Mouse (Mus musculus): Measurements from ENCODE around the gene Plbd2. TPM values are rescaled to one million over a fixed set of nuclear protein-coding genes. Genes with fewer than 3 reads are reported as not detected.

The Plbd2 gene
- polyA plus RNA-seq, 1 experiment from 2014 or later: 63.6 TPM

DNA sequence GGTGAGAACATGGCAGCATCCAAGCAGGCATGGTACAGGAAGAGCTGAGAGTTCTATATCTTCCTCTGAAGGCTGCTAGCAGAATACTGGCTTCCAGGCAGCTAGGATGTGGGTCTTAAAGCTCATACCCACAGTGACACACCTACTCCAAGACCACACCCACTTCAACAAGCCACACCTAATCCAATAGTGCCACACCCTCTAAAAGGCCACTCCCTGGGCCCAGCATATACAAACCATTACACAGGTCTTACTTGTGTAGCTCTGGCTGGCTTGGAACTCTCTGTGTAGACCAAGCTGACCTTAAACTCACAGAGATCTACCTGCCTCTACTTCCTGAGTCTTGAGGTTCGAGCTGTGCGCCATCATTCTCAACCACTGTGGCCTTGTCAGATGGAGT is 21.3 kb upstream of the Plbd2 start:
- no peak overlapping the region for H3K4me2 ChIP-seq (replicated peaks; ENCODE audit: low read depth)
- TF ChIP-seq CTCF (IDR thresholded peaks at IDR 0.05; ENCODE audit: low read depth): no peak
- 98% methylated on average over 2 of the region's 2 CpGs for WGBS
- no peaks in the 10 kb centered on the region for H3K4me1 ChIP-seq (replicated peaks; ENCODE audit: control insufficient read depth, insufficient read depth, low read length)
- no peak overlapping the region for H3K4me3 ChIP-seq (ENCODE audit: low read depth, low read length)
- no peaks in the 10 kb centered on the region for H3K9me3 ChIP-seq (ENCODE audit: control insufficient read depth)
- H3K9ac ChIP-seq (ENCODE audit: low read depth, low read length): no peak overlapping the region
- H3K27me3 ChIP-seq (replicated peaks; ENCODE audit: control insufficient read depth, insufficient read depth, low read length): no peaks in the 10 kb centered on the region
- ATAC-seq: no peak
- peaks cover 23% of the 10 kb centered on the region; the same call in 1 of the 2 replicates for H3K36me3 ChIP-seq (ENCODE audit: control insufficient read depth, insufficient read depth)
- H3K27ac ChIP-seq (ENCODE audit: low read depth, low read length): no peak overlapping the region

DNA sequence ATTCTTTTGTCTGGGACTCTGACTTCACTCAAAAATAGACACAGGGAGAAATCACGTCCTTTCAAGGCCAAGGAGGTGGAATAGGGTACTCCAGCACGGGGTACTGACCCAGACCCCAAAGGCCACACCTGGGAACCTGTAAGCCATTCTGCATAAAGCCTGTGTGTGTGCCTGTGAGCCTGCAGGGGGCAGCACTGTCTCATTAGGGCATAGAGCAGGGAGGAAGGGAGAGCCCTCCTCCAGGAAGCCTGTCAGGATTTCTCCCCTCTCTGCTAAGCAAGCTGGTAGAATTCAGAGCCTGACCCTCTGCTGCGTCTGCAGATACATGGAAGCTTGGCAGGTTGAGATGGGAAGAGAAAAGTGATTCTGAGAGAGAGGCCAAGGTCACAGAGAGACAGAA is 19.2 kb upstream of the Plbd2 start:
- no peak for ATAC-seq
- TF ChIP-seq CTCF (IDR thresholded peaks at IDR 0.05; ENCODE audit: low read depth): peak; percentile 77
- H3K36me3 ChIP-seq (ENCODE audit: control insufficient read depth, insufficient read depth): peaks cover 25% of the 10 kb centered on the region; the same call in 1 of the 2 replicates
- H3K27me3 ChIP-seq (replicated peaks; ENCODE audit: control insufficient read depth, insufficient read depth, low read length): no peaks in the 10 kb centered on the region
- no peak overlapping the region for H3K27ac ChIP-seq (ENCODE audit: low read depth, low read length)
- 77% methylated on average over 3 of the region's 3 CpGs for WGBS
- H3K4me1 ChIP-seq (replicated peaks; ENCODE audit: control insufficient read depth, insufficient read depth, low read length): no peaks in the 10 kb centered on the region
- H3K4me3 ChIP-seq (ENCODE audit: low read depth, low read length): no peak overlapping the region
- no peaks in the 10 kb centered on the region for H3K9me3 ChIP-seq (ENCODE audit: control insufficient read depth)
- no peak overlapping the region for H3K9ac ChIP-seq (ENCODE audit: low read depth, low read length)
- no peak overlapping the region for H3K4me2 ChIP-seq (replicated peaks; ENCODE audit: low read depth)

DNA sequence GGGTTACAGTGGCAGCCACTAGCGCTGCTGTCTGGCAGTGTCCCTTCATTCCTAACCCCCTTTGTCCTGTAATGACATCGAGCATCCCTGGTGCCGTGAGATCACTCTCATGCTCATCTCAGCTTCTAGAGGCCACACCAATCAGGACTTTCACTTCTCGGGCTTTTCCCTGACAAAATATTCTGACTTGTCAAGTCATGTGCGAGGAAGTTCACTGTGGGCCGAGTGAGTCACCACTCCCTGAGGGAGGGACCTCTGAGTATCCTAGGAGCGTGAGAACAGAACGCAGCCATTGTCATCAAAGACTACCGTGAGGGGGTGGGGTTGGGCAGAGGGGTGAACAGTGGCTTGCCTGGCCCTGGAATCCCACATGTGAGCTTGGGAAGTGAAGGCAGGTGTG is 14.1 kb upstream of the Plbd2 start:
- H3K4me3 ChIP-seq (ENCODE audit: low read depth, low read length): no peak overlapping the region
- no peak overlapping the region for H3K27ac ChIP-seq (ENCODE audit: low read depth, low read length)
- H3K4me1 ChIP-seq (replicated peaks; ENCODE audit: control insufficient read depth, insufficient read depth, low read length): 0 out of 2 replicates have a peak, but pooled peaks cover 11% of the 10 kb centered on the region
- H3K9ac ChIP-seq (ENCODE audit: low read depth, low read length): no peak overlapping the region
- no peaks in the 10 kb centered on the region for H3K9me3 ChIP-seq (ENCODE audit: control insufficient read depth)
- no peaks in the 10 kb centered on the region for H3K27me3 ChIP-seq (replicated peaks; ENCODE audit: control insufficient read depth, insufficient read depth, low read length)
- WGBS: 41% methylated on average over 9 of the region's 9 CpGs
- no peak for ATAC-seq
- no peak for TF ChIP-seq CTCF (IDR thresholded peaks at IDR 0.05; ENCODE audit: low read depth)
- no peak overlapping the region for H3K4me2 ChIP-seq (replicated peaks; ENCODE audit: low read depth)
- H3K36me3 ChIP-seq (ENCODE audit: control insufficient read depth, insufficient read depth): peaks cover 23% of the 10 kb centered on the region; the same call in 1 of the 2 replicates

DNA sequence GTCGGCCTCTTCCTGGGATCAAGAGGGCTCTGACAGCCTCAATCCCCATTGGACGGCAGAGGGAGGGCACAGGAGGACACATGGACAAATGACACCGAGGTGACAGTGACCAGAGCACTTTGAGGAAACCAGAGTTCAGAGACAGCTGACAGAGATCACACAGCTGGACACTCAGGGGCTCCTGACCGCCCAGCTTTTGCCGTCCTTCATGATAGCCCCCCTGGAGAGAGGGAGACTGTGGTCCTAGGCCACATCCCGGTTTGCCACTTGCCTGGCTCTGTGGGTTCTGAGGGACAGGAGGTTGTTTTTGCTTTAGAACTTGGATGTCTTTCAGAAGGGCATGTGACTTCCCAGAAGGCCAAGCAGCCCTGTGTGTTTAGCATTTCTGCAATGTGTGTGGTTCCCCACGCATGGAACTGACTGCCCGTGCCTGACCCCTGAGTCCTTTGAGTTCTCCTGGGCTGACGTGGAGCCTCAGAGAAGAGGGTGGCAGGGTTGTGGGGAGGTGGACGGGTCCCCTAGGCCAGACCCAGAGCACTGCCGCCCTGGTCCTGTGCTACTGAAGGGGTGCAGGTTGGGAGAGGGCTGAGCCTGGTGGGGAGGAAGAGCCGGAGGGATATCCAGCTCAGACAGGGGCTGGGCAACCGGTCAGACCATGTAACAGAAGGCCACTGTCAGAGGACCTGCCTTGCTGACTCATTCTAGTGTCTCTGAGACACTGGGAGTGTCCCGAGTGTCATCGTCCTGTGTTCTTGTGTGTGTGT is 13.0 kb upstream of the Plbd2 start:
- no peak for ATAC-seq
- Histone ChIP-seq H3K9me3 (ENCODE audit: control insufficient read depth) (no peaks in the 10 kb centered on the region), H3K27ac (ENCODE audit: low read depth, low read length) (no peak overlapping the region; the same call in 1 of the 2 replicates), H3K27me3 (replicated peaks; ENCODE audit: control insufficient read depth, insufficient read depth, low read length) (no peaks in the 10 kb centered on the region), H3K9ac (ENCODE audit: low read depth, low read length) (no peak overlapping the region), H3K4me3 (ENCODE audit: low read depth, low read length) (no peak overlapping the region), H3K4me2 (replicated peaks; ENCODE audit: low read depth) (no peak overlapping the region; the same call in 1 of the 2 replicates), H3K36me3 (ENCODE audit: control insufficient read depth, insufficient read depth) (peaks cover 11% of the 10 kb centered on the region; the same call in 1 of the 2 replicates), H3K4me1 (replicated peaks; ENCODE audit: control insufficient read depth, insufficient read depth, low read length) (0 out of 2 replicates have a peak, but pooled peaks cover 11% of the 10 kb centered on the region)
- no peak for TF ChIP-seq CTCF (IDR thresholded peaks at IDR 0.05; ENCODE audit: low read depth)
- WGBS: 57% methylated on average over 15 of the region's 15 CpGs

DNA sequence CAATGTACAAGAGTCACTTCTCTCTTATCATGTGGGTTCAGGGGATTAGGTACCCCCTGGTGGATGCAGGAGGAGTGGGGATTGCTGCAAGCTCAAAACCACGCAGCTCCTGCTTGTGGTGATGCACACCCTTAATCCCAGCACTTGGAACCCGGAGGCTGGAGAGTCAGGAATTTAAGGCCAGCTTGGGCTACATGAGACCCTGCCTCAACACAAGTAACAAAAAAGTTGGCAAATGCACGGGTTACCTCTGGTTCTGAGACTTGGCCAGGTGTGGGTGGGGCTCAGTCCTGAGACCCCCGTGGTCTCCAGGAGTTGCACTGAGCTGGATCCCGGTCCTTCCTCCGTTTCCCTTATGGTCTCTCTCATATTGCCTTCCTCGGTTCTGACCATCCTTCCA is 12.0 kb upstream of the Plbd2 start:
- Histone ChIP-seq H3K4me3 (ENCODE audit: low read depth, low read length) (no peak overlapping the region), H3K4me2 (replicated peaks; ENCODE audit: low read depth) (no peak overlapping the region), H3K36me3 (ENCODE audit: control insufficient read depth, insufficient read depth) (peaks cover 5% of the 10 kb centered on the region; the same call in 1 of the 2 replicates), H3K27me3 (replicated peaks; ENCODE audit: control insufficient read depth, insufficient read depth, low read length) (no peaks in the 10 kb centered on the region), H3K9me3 (ENCODE audit: control insufficient read depth) (no peaks in the 10 kb centered on the region), H3K4me1 (replicated peaks; ENCODE audit: control insufficient read depth, insufficient read depth, low read length) (0 out of 2 replicates have a peak, but pooled peaks cover 11% of the 10 kb centered on the region), H3K27ac (ENCODE audit: low read depth, low read length) (no peak overlapping the region), H3K9ac (ENCODE audit: low read depth, low read length) (no peak overlapping the region)
- WGBS: 80% methylated on average over 7 of the region's 7 CpGs
- ATAC-seq: no peak
- peak; percentile 40 for TF ChIP-seq CTCF (IDR thresholded peaks at IDR 0.05; ENCODE audit: low read depth)

DNA sequence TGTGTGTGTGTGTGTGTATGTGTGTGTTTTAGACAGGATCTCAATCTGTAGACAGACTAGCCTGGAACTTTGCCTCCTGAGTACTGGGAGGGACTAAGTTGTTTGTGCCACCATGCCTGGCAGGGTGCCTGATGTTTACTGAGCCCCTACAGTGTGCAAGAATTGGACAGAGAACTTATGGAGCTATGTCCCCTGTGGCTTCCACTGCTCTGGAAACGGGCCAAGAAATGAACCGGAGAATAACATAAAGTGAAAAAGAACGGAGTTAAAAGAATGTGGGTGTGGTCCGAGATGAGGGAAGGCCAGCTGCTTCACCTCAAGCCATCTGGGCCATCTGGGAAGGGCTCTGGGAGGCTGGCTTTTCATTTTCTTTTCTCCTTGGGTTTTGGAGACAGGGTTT is 11.3 kb upstream of the Plbd2 start:
- Histone ChIP-seq H3K9ac (ENCODE audit: low read depth, low read length) (no peak overlapping the region), H3K4me2 (replicated peaks; ENCODE audit: low read depth) (peak overlapping the region; percentile 17; the same call in 1 of the 2 replicates)

More for the DNA sequence above, 11.3 kb upstream of the Plbd2 start:
- no peaks in the 10 kb centered on the region for H3K27me3 ChIP-seq (replicated peaks; ENCODE audit: control insufficient read depth, insufficient read depth, low read length)
- H3K27ac ChIP-seq (ENCODE audit: low read depth, low read length): no peak overlapping the region
- ATAC-seq: no peak
- H3K36me3 ChIP-seq (ENCODE audit: control insufficient read depth, insufficient read depth): 0 out of 2 replicates have a peak, but pooled peaks cover 2% of the 10 kb centered on the region
- 9% methylated on average over 4 of the region's 4 CpGs for WGBS
- no peak overlapping the region for H3K4me3 ChIP-seq (ENCODE audit: low read depth, low read length)
- H3K4me1 ChIP-seq (replicated peaks; ENCODE audit: control insufficient read depth, insufficient read depth, low read length): 0 out of 2 replicates have a peak, but pooled peaks cover 11% of the 10 kb centered on the region
- no peaks in the 10 kb centered on the region for H3K9me3 ChIP-seq (ENCODE audit: control insufficient read depth)
- no peak for TF ChIP-seq CTCF (IDR thresholded peaks at IDR 0.05; ENCODE audit: low read depth)

Measured in intestine, postnatal 0 days (tissue).